Mouse (Mus musculus) CD8-positive naive resting alpha-beta T cell, adult 2 months (primary cell): ENCODE measurements around the gene Cplx3.

Experiments
- DNase-seq, 2 experiments: peaks; one replicate each; pipeline ENCODE4 v3.0.0; 2022; ENCODE audit warnings: low read depth in 2 of 2, low spot score in 2 of 2

The Cplx3 gene

GRCm38 (mm10) chr9:57602098-57602497 lies 4.0 kb downstream of the Cplx3 start:
- DNase-seq, result no peak

- DNase-seq, result no peak
These were observed 4.8 kb downstream of the Cplx3 start for GRCm38 (mm10) chr9:57601353-57601706.

GRCm38 (mm10) chr9:57600620-57601352 lies 5.3 kb downstream of the Cplx3 start:
- DNase-seq, result no peak

- no peak for DNase-seq
These were observed 7.1 kb downstream of the Cplx3 start for GRCm38 (mm10) chr9:57598851-57599563.

GRCm38 (mm10) chr9:57597929-57598382 lies 8.1 kb downstream of the Cplx3 start:
- no peak for DNase-seq

GRCm38 (mm10) chr9:57597265-57597664 lies 8.8 kb downstream of the Cplx3 start:
- no peak for DNase-seq

GRCm38 (mm10) chr9:57594174-57594509 lies 11.9 kb downstream of the Cplx3 start:
- no peak for DNase-seq

- no peak for DNase-seq
These were observed 12.5 kb downstream of the Cplx3 start for GRCm38 (mm10) chr9:57593454-57594173.

- DNase-seq, result no peak
These were observed 15.4 kb downstream of the Cplx3 start for GRCm38 (mm10) chr9:57590726-57591125.

GRCm38 (mm10) chr9:57589224-57590126 lies 16.6 kb downstream of the Cplx3 start, which contains the start of gene Ulk3:
Gene Ulk3, plus strand, starts transcription at chr9:57589452.
- peak; percentile 62 to 70 for DNase-seq

- DNase-seq, result no peak
These were observed 21.1 kb downstream of the Cplx3 start for GRCm38 (mm10) chr9:57584991-57585390.

- peak in 1 of 2 experiments; percentile 7 for DNase-seq
These were observed 28.8 kb downstream of the Cplx3 start for GRCm38 (mm10) chr9:57577144-57577849.

- DNase-seq, result no peak
These were observed 30.5 kb downstream of the Cplx3 start for GRCm38 (mm10) chr9:57575577-57575976.

GRCm38 (mm10) chr9:57574397-57574796 lies 31.7 kb downstream of the Cplx3 start:
- DNase-seq, result no peak

- DNase-seq, result no peak
These were observed 37.6 kb downstream of the Cplx3 start for GRCm38 (mm10) chr9:57568500-57568899.

- DNase-seq, result no peak
These were observed 39.2 kb downstream of the Cplx3 start for GRCm38 (mm10) chr9:57566846-57567245.

GRCm38 (mm10) chr9:57565741-57566221 lies 40.3 kb downstream of the Cplx3 start:
- no peak for DNase-seq

GRCm38 (mm10) chr9:57564609-57565008 lies 41.5 kb downstream of the Cplx3 start:
- DNase-seq, result no peak

GRCm38 (mm10) chr9:57562896-57563372 lies 43.1 kb downstream of the Cplx3 start:
- no peak for DNase-seq

- DNase-seq, result no peak
These were observed 44.4 kb downstream of the Cplx3 start for GRCm38 (mm10) chr9:57561711-57562099.
